Mouse (Mus musculus) hematopoietic stem cell, adult 5-6 weeks (primary cell): ENCODE data around the gene Tnip1. TPM values are rescaled to one million over a fixed set of nuclear protein-coding genes. Genes with fewer than 3 reads are reported as not detected.
"Not testable (repeated sequence)": the region's sequence is repeated elsewhere in the genome, so short reads cannot be mapped to it uniquely, and the experiment has no call there.

Experiments
- ATAC-seq, 2 experiments: fragments of 125-278 bp in 1 of 2; replicated peaks in 1 of 2; 2 replicates each; pipeline ENCODE4 v1.8.0; 2016 to 2017; ENCODE audit warnings: inconsistent platforms in 2 of 2, mild to moderate bottlenecking in 2 of 2, moderate number of reproducible peaks in 2 of 2, low read depth in 1 of 2, moderate TSS enrichment in 1 of 2; ENCODE audit not compliant: low FRiP score in 2 of 2, poor library complexity in 2 of 2, severe bottlenecking in 2 of 2, insufficient read depth in 1 of 2, low TSS enrichment in 1 of 2
- total RNA-seq: library from RNA; stranded (forward); fragments of 172-1452, 232-1000 nt; gene quantifications from 2 replicates; pipeline ENCODE4 v1.2.3, GENCODE M21; 2017

The Tnip1 gene
- total RNA-seq, 1 experiment from 2014 or later, result 44.4 TPM

GRCm38 (mm10) chr11:54903940-54904706 lies 58.6 kb downstream of the Tnip1 start:
- no peak for ATAC-seq

GRCm38 (mm10) chr11:54903339-54903738 lies 59.4 kb downstream of the Tnip1 start:
- ATAC-seq, result no peak

- peak; percentile 50 to 77; a peak in 3 of 4 replicates for ATAC-seq
These were observed 60.1 kb downstream of the Tnip1 start, which contains the start of gene Gpx3 for GRCm38 (mm10) chr11:54902333-54903323. Gpx3 (plus strand) TSS chr11:54902453.

- ATAC-seq, result no peak
These were observed 63.1 kb downstream of the Tnip1 start for GRCm38 (mm10) chr11:54899657-54900056.

GRCm38 (mm10) chr11:54897470-54897869 lies 65.2 kb downstream of the Tnip1 start:
- ATAC-seq, result no peak

DNA sequence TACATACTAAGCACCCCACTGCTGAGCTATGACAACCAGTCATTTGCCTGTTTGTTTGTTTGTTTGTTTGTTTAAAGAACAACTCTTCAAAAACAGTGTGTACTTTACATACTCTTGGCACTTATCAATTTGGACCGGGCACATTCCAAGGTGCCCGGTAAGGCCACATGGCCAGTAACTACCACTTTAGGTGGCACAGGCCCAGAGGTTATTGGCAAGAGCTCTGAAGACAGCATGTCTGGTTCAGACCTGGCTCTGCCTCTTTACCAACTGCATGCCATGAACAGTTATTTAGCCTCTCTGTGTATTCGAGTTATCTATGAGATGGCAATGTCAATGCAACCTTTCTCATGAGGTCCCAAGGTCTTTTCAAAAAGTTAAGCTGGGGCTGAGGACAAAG lies 66.1 kb downstream of the Tnip1 start:
- not testable (repeated sequence) for ATAC-seq

GRCm38 (mm10) chr11:54894589-54894988 lies 68.1 kb downstream of the Tnip1 start:
- ATAC-seq, result no peak

GRCm38 (mm10) chr11:54892091-54892490 lies 70.6 kb downstream of the Tnip1 start:
- ATAC-seq, result no peak

DNA sequence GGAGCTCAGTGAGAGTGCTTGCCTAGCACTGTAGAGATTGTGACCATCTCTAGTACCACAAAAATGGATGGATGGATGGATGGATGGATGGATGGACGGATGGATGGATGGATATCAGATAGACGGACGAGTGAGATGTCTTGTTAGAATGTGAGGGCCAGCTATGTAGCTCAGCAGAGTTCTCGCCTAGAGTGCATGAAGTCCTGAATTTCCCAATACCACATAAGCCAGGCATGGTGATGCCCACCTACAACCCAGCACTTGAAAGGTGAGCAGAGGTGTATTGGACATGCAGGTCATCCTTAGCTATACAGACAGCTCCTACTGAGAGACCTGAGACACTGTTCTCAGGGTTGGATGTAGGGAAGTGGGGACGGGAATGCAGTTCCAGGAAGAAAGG lies 71.4 kb downstream of the Tnip1 start:
- ATAC-seq, result no peak

DNA sequence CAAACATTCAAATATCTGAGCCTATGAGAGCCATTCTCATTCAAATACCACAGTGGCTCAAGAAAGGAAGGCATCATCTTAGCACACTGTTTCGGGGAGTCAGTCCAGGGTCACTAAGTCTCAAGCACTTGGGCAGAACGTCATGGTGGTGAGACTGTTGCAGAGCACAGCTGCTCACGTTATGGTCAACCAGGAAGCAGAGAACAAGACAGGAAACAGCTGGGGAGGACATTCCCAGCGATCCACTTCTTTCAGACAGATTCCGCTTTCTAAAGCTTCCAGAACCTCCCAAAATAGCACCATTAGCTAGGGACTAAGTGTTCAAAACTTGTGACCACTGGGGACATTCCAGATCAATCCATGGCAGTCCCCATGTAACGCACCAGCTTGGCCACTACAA lies 74.8 kb downstream of the Tnip1 start:
- no peak for ATAC-seq

- ATAC-seq, result no peak
These were observed 77.3 kb downstream of the Tnip1 start for GRCm38 (mm10) chr11:54885406-54885805.

DNA sequence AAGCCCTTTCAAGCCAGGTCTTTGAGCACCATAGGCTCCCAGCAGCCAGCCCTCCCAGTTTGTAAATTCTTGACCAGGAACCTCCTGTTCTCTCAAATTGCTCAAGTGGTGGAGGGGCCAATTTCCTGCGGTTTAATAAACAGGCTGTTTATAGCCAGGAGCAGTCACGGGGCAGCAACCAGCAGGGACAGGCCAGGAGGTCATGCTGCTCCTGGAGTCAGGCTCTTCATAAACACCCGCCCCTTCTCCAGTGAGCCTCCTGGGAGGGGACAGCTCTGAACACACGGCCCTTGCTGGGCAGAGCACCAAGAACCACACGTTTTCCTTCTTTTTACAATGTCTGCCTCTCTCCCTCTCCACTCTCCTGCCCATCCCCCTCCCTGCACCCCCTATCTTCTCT lies 77.8 kb downstream of the Tnip1 start:
- ATAC-seq, result peak in 1 of 2 experiments; percentile 39; a peak in 1 of 4 replicates

- ATAC-seq, result peak in 1 of 2 experiments; percentile 29; a peak in 2 of 4 replicates
These were observed 78.4 kb downstream of the Tnip1 start for GRCm38 (mm10) chr11:54884197-54884828.

- no peak for ATAC-seq
These were observed 80.0 kb downstream of the Tnip1 start for GRCm38 (mm10) chr11:54882671-54883070.

- no peak for ATAC-seq
These were observed 81.7 kb downstream of the Tnip1 start for GRCm38 (mm10) chr11:54881051-54881474.

- ATAC-seq, result no peak
These were observed 82.8 kb downstream of the Tnip1 start for GRCm38 (mm10) chr11:54879922-54880321.

DNA sequence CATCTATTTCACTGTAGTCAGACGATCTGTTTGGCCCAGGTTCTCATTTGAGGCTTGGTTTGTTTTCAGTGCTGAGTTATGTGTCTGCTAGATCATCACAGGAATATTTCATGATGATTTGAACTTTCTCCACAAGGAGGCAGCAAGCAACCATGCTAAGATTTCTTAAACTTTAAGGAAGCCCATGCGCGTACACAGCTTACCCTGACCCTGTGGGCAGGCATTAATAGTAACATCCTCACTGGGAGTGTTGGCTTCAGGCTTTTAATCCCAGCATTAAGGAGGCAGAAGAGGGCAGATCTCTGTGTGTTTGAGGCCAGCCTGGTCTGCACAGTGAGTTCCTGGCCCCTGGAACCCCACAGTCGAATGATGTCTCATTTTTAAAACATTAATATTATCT lies 83.3 kb downstream of the Tnip1 start:
- peak; percentile 81 to 86 for ATAC-seq
